Mouse (Mus musculus) G1E (cell line): ENCODE data around the gene Fbxo44. TPM values are rescaled to one million over a fixed set of nuclear protein-coding genes. Genes with fewer than 3 reads are reported as not detected.
"Not testable (repeated sequence)": the region's sequence is repeated elsewhere in the genome, so short reads cannot be mapped to it uniquely, and the experiment has no call there.

Experiments
- ATAC-seq: 2 replicates; pipeline ENCODE4 v1.8.0; 2016; ENCODE audit warnings: mild to moderate bottlenecking; ENCODE audit not compliant: insufficient number of reproducible peaks, poor library complexity, low FRiP score, severe bottlenecking; ENCODE audit errors: extremely low read depth
- DNase-seq: peaks from one replicate; pipeline ENCODE4 v3.0.0; 2012; ENCODE audit warnings: low spot score
- H3K27me3 ChIP-seq: 2 replicates; pipeline ENCODE4 v1.6.1; 2012; ENCODE audit warnings: mild to moderate bottlenecking, low read length, inconsistent platforms; ENCODE audit not compliant: insufficient read depth
- H3K36me3 ChIP-seq: replicated peaks from 2 replicates; pipeline ENCODE3; 2012; ENCODE audit warnings: mild to moderate bottlenecking, inconsistent platforms
- H3K4me1 ChIP-seq: 2 replicates; pipeline ENCODE4 v1.6.1; 2012; ENCODE audit warnings: low read depth, low read length, inconsistent platforms, mixed read lengths; ENCODE audit not compliant: insufficient read depth
- H3K4me3 ChIP-seq: 2 replicates; pipeline ENCODE4 v1.5.1; 2012; ENCODE audit warnings: low read depth, mild to moderate bottlenecking, inconsistent platforms, low read length, moderate library complexity, mixed read lengths
- H3K9me3 ChIP-seq: replicated peaks from 2 replicates; pipeline ENCODE4 v1.6.1; 2012; ENCODE audit warnings: inconsistent platforms
- CTCF ChIP-seq: IDR thresholded peaks from 2 replicates; pipeline ENCODE4 v1.5.1; 2012; ENCODE audit warnings: low read depth, low read length, inconsistent platforms, mixed read lengths
- GATA1 ChIP-seq: IDR thresholded peaks from 2 replicates; pipeline ENCODE4 v1.6.1; 2012; ENCODE audit warnings: borderline replicate concordance, low read length, inconsistent platforms, mixed read lengths
- GATA2 ChIP-seq: IDR thresholded peaks from 2 replicates; pipeline ENCODE4 v1.6.1; 2012; ENCODE audit warnings: low read depth, low read length, inconsistent platforms, borderline replicate concordance
- POLR2AphosphoS5 ChIP-seq: IDR thresholded peaks from 2 replicates; pipeline ENCODE4 v1.6.1; 2012; ENCODE audit warnings: low read depth, low read length, inconsistent platforms; ENCODE audit not compliant: insufficient replicate concordance
- TAL1 ChIP-seq: conservative IDR thresholded peaks from 2 replicates; pipeline ENCODE4 v1.6.1; 2012; ENCODE audit warnings: low read depth, low read length, inconsistent platforms, mixed read lengths
- polyA plus RNA-seq: library from polyadenylated mRNA; stranded (reverse); fragments of >175 nt; gene quantifications from 2 replicates; pipeline ENCODE4 v1.2.3, GENCODE M21; 2012
- total RNA-seq, 2 experiments: library from RNA; stranded (forward) in 1 of 2; stranded (reverse) in 1 of 2; fragments of 200-1000 nt in 1 of 2; fragments of >200 nt in 1 of 2; fragmentation: Nextera tagmentation in 1 of 2; gene quantifications; 2 replicates each; pipeline ENCODE4 v1.2.3; 2014 to 2017

Gene Fbxo44
- total and polyA plus RNA-seq, 3 experiments: 3.0 to 10.1 (median 5.0) TPM

DNA sequence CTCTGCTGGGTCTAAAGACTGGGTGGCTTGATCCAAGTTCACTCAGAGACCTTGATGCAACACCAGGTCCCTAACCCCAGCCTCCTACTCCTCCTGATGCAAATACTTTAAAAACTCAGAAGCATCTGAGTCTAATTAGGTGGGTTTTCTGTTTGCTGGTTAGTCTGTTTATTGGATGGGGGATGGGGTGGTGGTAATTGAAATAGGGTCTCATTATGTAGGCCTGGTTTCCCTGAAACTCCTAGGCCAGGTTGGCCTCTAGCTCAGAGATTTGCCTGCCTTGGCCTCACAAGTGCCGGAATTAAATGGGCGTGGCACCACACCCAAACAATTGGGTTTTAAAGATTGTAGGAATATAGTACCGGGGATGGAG, 37.6 kb downstream of the Fbxo44 start:
- DNase-seq: no peak
- Histone ChIP-seq H3K4me1 (no peaks in the 10 kb centered on the region), H3K27me3 (peaks cover 12% of the 10 kb centered on the region), H3K9me3 (no peaks in the 10 kb centered on the region), H3K36me3 (no peaks in the 10 kb centered on the region), H3K4me3 (no peak overlapping the region)
- no peak for ATAC-seq
- TF ChIP-seq TAL1: no peak
- TF ChIP-seq CTCF: no peak
- TF ChIP-seq POLR2AphosphoS5: no peak
- no peak for TF ChIP-seq GATA2
- TF ChIP-seq GATA1: no peak

DNA sequence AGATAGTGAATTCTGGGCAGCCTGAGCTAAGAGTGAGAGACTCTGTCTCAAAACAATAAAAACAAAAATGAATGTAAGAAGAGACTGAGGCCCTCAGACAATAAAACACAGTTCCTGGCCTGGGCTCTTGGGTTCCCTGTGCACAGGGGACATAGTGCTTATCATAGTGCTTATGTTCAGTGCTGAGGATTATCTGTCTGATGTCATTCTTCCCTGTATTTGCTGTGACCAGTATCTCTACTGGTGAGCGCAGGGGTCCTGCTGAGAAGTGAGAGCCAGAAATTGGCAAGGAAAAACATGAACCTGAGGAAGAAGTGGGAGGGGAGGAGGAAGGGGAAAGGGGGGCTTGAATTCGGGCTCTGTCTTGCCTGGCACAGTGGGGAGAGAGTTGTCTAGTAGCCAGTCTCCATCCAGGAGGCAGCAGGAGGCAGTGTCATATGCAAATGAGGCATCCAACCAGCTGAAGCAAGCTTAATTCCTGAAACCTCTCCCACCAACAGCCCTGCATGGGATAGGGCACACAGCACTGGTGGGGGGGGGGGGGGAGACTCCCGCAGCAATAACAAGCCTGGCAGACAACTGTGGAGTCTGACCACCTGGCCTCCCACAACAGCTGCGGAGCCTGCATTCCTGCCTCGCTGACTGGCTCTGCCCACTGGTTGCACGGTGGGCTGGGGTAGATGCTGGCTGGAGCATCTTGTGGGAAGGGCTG, 38.1 kb downstream of the Fbxo44 start:
- H3K4me1 ChIP-seq: no peaks in the 10 kb centered on the region

GRCm38 (mm10) chr4:148121362-148121761, 38.9 kb downstream of the Fbxo44 start:
- H3K4me3 ChIP-seq: no peak overlapping the region
- H3K9me3 ChIP-seq: peaks cover 6% of the 10 kb centered on the region
- ATAC-seq: no peak
- DNase-seq: no peak
- TF ChIP-seq GATA2 (no peak), TAL1 (no peak)
- peaks cover 9% of the 10 kb centered on the region; the same call in 1 of the 2 replicates for H3K27me3 ChIP-seq
- no peaks in the 10 kb centered on the region for H3K36me3 ChIP-seq
- H3K4me1 ChIP-seq: no peaks in the 10 kb centered on the region

More for the DNA sequence above, 38.1 kb downstream of the Fbxo44 start:
- DNase-seq (no peak), ATAC-seq (no peak)
- H3K36me3 ChIP-seq: no peaks in the 10 kb centered on the region
- peaks cover 9% of the 10 kb centered on the region; the same call in 1 of the 2 replicates for H3K27me3 ChIP-seq
- peaks cover 3% of the 10 kb centered on the region for H3K9me3 ChIP-seq
- no peak overlapping the region for H3K4me3 ChIP-seq
- TF ChIP-seq GATA1 (no peak), TAL1 (no peak), POLR2AphosphoS5 (no peak), GATA2 (no peak), CTCF (no peak)

DNA sequence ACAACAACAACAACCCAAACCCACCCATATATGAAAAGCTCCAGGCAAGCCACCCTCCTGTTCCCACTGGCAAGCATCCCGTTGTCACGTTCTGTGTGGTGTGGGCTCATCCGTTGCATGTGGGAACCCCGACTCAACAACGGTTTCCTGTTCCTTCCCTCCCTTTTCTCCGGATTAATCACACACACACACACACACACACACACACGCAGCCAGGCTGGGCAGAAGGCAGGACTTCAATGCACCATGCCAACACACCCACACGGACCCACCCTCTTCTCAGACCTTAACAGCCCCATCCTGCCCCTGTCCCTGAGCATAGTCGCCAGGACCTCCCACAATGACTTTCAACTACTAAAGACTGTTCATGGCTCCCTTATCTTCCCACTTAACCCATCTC, 39.7 kb downstream of the Fbxo44 start:
- H3K27me3 ChIP-seq: peaks cover 9% of the 10 kb centered on the region; the same call in 1 of the 2 replicates
- H3K4me3 ChIP-seq: no peak overlapping the region
- TF ChIP-seq CTCF: no peak
- no peak for TF ChIP-seq POLR2AphosphoS5
- no peak for TF ChIP-seq TAL1
- no peak for TF ChIP-seq GATA1
- TF ChIP-seq GATA2: no peak
- DNase-seq: no peak
- H3K36me3 ChIP-seq: no peaks in the 10 kb centered on the region
- no peak for ATAC-seq
- H3K4me1 ChIP-seq: peaks cover 3% of the 10 kb centered on the region
- peaks cover 6% of the 10 kb centered on the region for H3K9me3 ChIP-seq

DNA sequence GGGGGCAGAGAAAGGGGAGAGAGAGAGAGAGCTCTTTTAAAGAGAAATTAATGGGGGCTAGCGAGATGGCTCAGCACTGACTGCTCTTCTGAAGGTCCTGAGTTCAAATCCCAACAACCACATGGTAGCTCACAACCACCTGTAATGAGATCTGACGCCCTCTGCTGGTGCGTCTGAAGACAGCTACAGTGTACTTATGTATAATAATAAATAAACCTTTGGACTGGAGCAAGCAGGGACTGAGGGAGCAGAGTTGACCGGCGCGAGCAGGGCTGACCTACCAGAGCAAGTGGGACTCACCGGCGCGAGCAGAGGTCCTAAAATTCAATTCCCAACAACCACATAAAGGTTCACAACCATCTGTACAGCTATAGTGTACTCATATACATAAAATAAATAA, 40.7 kb downstream of the Fbxo44 start:
- H3K4me1 ChIP-seq: peaks cover 11% of the 10 kb centered on the region
- not testable (repeated sequence) for DNase-seq, H3K36me3 ChIP-seq, H3K4me3 ChIP-seq, H3K9me3 ChIP-seq, H3K27me3 ChIP-seq, ATAC-seq

DNA sequence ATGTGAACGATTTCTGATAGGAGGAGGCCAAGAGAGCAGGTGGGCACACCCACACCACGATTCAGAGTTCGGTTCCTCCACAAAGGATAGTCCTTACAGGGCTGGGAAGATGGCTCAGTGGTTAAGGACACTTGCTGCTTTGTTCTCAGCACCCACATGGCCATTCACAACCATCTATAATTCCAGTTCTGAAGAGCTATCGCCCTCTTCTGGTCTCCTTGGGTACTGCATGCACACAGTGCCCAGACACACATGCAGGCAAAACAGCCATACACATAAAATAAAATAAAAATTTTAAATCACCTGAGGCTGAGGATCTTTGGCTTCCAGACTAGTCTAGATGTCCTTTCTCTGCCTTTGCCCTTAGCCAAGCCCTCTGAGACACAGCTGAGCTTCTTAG, 42.9 kb downstream of the Fbxo44 start:
- TF ChIP-seq CTCF (peak; percentile 54), GATA1 (no peak)
- peaks cover 11% of the 10 kb centered on the region for H3K4me1 ChIP-seq
- H3K27me3 ChIP-seq: peaks cover 20% of the 10 kb centered on the region
- no peak overlapping the region for H3K4me3 ChIP-seq
- ATAC-seq: no peak
- H3K9me3 ChIP-seq: peaks cover 6% of the 10 kb centered on the region
- H3K36me3 ChIP-seq: no peaks in the 10 kb centered on the region
- no peak for DNase-seq

- Histone ChIP-seq H3K27me3 (peaks cover 23% of the 10 kb centered on the region), H3K9me3 (peaks cover 6% of the 10 kb centered on the region), H3K4me3 (no peak overlapping the region), H3K36me3 (no peaks in the 10 kb centered on the region), H3K4me1 (peaks cover 11% of the 10 kb centered on the region)
- TF ChIP-seq TAL1 (no peak), GATA2 (no peak), GATA1 (no peak), POLR2AphosphoS5 (no peak), CTCF (no peak)
- DNase-seq (no peak), ATAC-seq (no peak)
These were observed 43.6 kb downstream of the Fbxo44 start for GRCm38 (mm10) chr4:148116657-148117056.
